ENCODE assay signal across 9 mouse cellular contexts in genomic region chrX:7722691-7723090, GRCm38 (mm10). TPM values are rescaled to one million over a fixed set of nuclear protein-coding genes. Genes with fewer than 3 reads are reported as not detected.
A peak's percentile ranks its signal among the peaks of the same experiment; 100 is the strongest.
DNase-seq lines count a peak whose midpoint lies in the region; ATAC-seq and TF ChIP-seq lines count a peak whose summit lies in the region.
"Had no signal": no experiment of that assay in that cellular context is flagged by ENCODE, and none has a peak within 500 bp of the region (broad histone marks: within the 10 kb centered on the region; RNA-seq: fewer than 3 reads in every experiment).

No protein-coding gene starts in this region.

- intact Hi-C loops in heart, postnatal 25 days (cut with DNase I) = no loop called here

- H3K36me3 ChIP-seq in heart, embryonic 12.5 days = peaks cover 22% of the 10 kb centered on the region
- H3K36me3 ChIP-seq in forebrain, embryonic 12.5 days (replicated peaks) = peaks cover 11% of the 10 kb centered on the region; the same call in 1 of the 2 replicates
- H3K36me3 ChIP-seq in liver, embryonic 14.5 days (replicated peaks; ENCODE audit: control insufficient read depth, insufficient read depth, low read depth) = no peaks in the 10 kb centered on the region

- H3K4me3 ChIP-seq in heart, embryonic 12.5 days = peak overlapping the region; percentile 73
- peak overlapping the region; percentile 52 for H3K4me3 ChIP-seq in forebrain, embryonic 12.5 days (replicated peaks)
- H3K4me3 ChIP-seq in liver, embryonic 14.5 days (ENCODE audit: insufficient read depth in 1 of 2, low read depth in 2 of 2, low read length in 2 of 2) = peak overlapping the region; percentile 65 to 98

- TF ChIP-seq CTCF in liver, embryonic 14.5 days (IDR thresholded peaks at IDR 0.05; ENCODE audit: low read depth) = no peak

- ATAC-seq in heart, embryonic 12.5 days (ENCODE audit: insufficient number of reproducible peaks, low FRiP score) = no peak
- ATAC-seq in forebrain, embryonic 12.5 days (ENCODE audit: low FRiP score) = no peak
- ATAC-seq in liver, embryonic 14.5 days (ENCODE audit: insufficient read depth) = no peak
- no peak for ATAC-seq in erythroid progenitor cell, adult 5-6 weeks (replicated peaks; ENCODE audit: low FRiP score, poor library complexity, severe bottlenecking)

- 17% methylated on average over 4 of the region's 4 CpGs for WGBS in heart, embryonic 12.5 days
- WGBS in forebrain, embryonic 12.5 days = 34% methylated on average over 4 of the region's 4 CpGs
- 13% methylated on average over 4 of the region's 4 CpGs for WGBS in liver, embryonic 14.5 days (ENCODE audit: insufficient replicate concordance)

- H3K27me3 ChIP-seq in heart, embryonic 12.5 days (replicated peaks) = no peaks in the 10 kb centered on the region
- no peaks in the 10 kb centered on the region for H3K27me3 ChIP-seq in forebrain, embryonic 12.5 days
- H3K27me3 ChIP-seq in liver, embryonic 14.5 days (ENCODE audit: control insufficient read depth, insufficient read depth, low read length) = no peaks in the 10 kb centered on the region

- no peak for TF ChIP-seq EP300 in liver, embryonic 14.5 days (IDR thresholded peaks at IDR 0.05; ENCODE audit: low read depth)

- H3K27ac ChIP-seq in heart, embryonic 12.5 days (ENCODE audit: poor library complexity, severe bottlenecking) = peak overlapping the region; percentile 27; the same call in 1 of the 2 replicates
- H3K27ac ChIP-seq in forebrain, embryonic 12.5 days = no peak overlapping the region
- H3K27ac ChIP-seq in liver, embryonic 14.5 days = peak overlapping the region; percentile 74; the same call in 1 of the 2 replicates

- peaks cover 8% of the 10 kb centered on the region for H3K4me1 ChIP-seq in heart, embryonic 12.5 days (replicated peaks)
- H3K4me1 ChIP-seq in forebrain, embryonic 12.5 days = peaks cover 6% of the 10 kb centered on the region; the same call in 1 of the 2 replicates
- H3K4me1 ChIP-seq in liver, embryonic 14.5 days (replicated peaks; ENCODE audit: control insufficient read depth in 2 of 2, insufficient read depth in 2 of 2, low read length in 1 of 2) = peaks cover 0 to 6% of the 10 kb centered on the region in 2 experiments; a peak in 1 of 4 replicates

- H3K9me3 ChIP-seq in heart, embryonic 12.5 days (replicated peaks) = no peaks in the 10 kb centered on the region
- no peaks in the 10 kb centered on the region for H3K9me3 ChIP-seq in forebrain, embryonic 12.5 days
- H3K9me3 ChIP-seq in liver, embryonic 14.5 days (ENCODE audit: control insufficient read depth, low read length) = no peaks in the 10 kb centered on the region

- no peak for DNase-seq in heart, postnatal 25 days (ENCODE audit: low spot score)
- DNase-seq in CD4-positive, CD25-positive, alpha-beta regulatory T cell, adult 2 months (ENCODE audit: low read depth, low spot score) = peak; percentile 24
- no peak for DNase-seq in liver, embryonic 14.5 days (ENCODE audit: low read depth in 3 of 3, low spot score in 3 of 3)
- DNase-seq in adrenal gland, postnatal 36 days = no peak
- no peak for DNase-seq in left cerebral cortex, adult 18-20 months (ENCODE audit: low spot score in 2 of 2)

- peak overlapping the region; percentile 73 for H3K9ac ChIP-seq in heart, embryonic 12.5 days
- peak overlapping the region; percentile 56 for H3K9ac ChIP-seq in forebrain, embryonic 12.5 days
- H3K9ac ChIP-seq in liver, embryonic 14.5 days (replicated peaks) = peak overlapping the region; percentile 76

- peak overlapping the region; percentile 76 for H3K4me2 ChIP-seq in heart, embryonic 12.5 days
- peak overlapping the region; percentile 62 for H3K4me2 ChIP-seq in forebrain, embryonic 12.5 days
- peak overlapping the region; percentile 73 for H3K4me2 ChIP-seq in liver, embryonic 14.5 days (ENCODE audit: low read depth)

RNA-seq across cellular contexts. Expression of gene Gm45208, which starts 0.6 kb away (rescaled TPM):
- polyA plus RNA-seq in heart, embryonic 12.5 days (2016; fragmentation: Nextera tagmentation; extraction: Ambion mirVana) = not detected in 2 replicates
- total RNA-seq in heart, postnatal 25 days (2021) = under 1 TPM in 1 of 2 experiments, not detected in 1; 0.42 TPM
- 0.66 TPM in 1 of 2 replicates, not detected in the other for polyA plus RNA-seq in forebrain, embryonic 12.5 days (2016; fragmentation: Nextera tagmentation; extraction: Ambion mirVana)
- 0.09 and 0.18 TPM in 2 replicates for polyA plus RNA-seq in liver, embryonic 14.5 days (2012; rRNA removed)
- not detected in 2 replicates for polyA plus RNA-seq in liver, embryonic 14.5 days (2014; fragmentation: Nextera tagmentation; extraction: Ambion mirVana)
- total RNA-seq in adrenal gland, postnatal 36 days (2021) = under 1 TPM in 1 of 2 experiments, not detected in 1; 0.43 TPM
- total RNA-seq in left cerebral cortex, adult 18-20 months (2021) = 1 to 10 TPM in 1 of 2 experiments, not detected in 1; 1.6 TPM
- not detected in 2 replicates for total RNA-seq in erythroid progenitor cell, adult 5-6 weeks (2015; ENCODE audit: low replicate concordance)
- not detected in 2 replicates for total RNA-seq in erythroid progenitor cell, adult 5-6 weeks (2017; ENCODE audit: low replicate concordance)
- total RNA-seq: hematopoietic stem cell, adult 5-6 weeks had no signal

RNA-seq across cellular contexts. Expression of gene Praf2, which starts 5.5 kb away (rescaled TPM):
- polyA plus RNA-seq in heart, embryonic 12.5 days (2016; fragmentation: Nextera tagmentation; extraction: Ambion mirVana) = 43.5 and 44.3 TPM in 2 replicates
- total RNA-seq in heart, postnatal 25 days (2021) = 1 to 10 TPM; 6.5 to 6.9 TPM
- polyA plus RNA-seq in forebrain, embryonic 12.5 days (2016; fragmentation: Nextera tagmentation; extraction: Ambion mirVana) = 79.5 and 84.7 TPM in 2 replicates
- polyA plus RNA-seq in liver, embryonic 14.5 days (2012; rRNA removed) = 4.3 and 5.7 TPM in 2 replicates
- polyA plus RNA-seq in liver, embryonic 14.5 days (2014; fragmentation: Nextera tagmentation; extraction: Ambion mirVana) = 4.0 and 6.6 TPM in 2 replicates
- 10 to 100 TPM; 11.5 to 16.3 TPM for total RNA-seq in adrenal gland, postnatal 36 days (2021)
- 10 to 100 TPM; 96.0 to 98.1 TPM for total RNA-seq in left cerebral cortex, adult 18-20 months (2021)
- 1.3 and 2.5 TPM in 2 replicates for total RNA-seq in erythroid progenitor cell, adult 5-6 weeks (2015; ENCODE audit: low replicate concordance)
- total RNA-seq in erythroid progenitor cell, adult 5-6 weeks (2017; ENCODE audit: low replicate concordance) = 2.1 TPM in 1 of 2 replicates, not detected in the other

RNA-seq across cellular contexts. Expression of gene Wdr45, which starts 8.6 kb away (rescaled TPM):
- polyA plus RNA-seq in heart, embryonic 12.5 days (2016; fragmentation: Nextera tagmentation; extraction: Ambion mirVana) = 21.6 and 22.4 TPM in 2 replicates
- 10 to 100 TPM; 34.4 to 44.8 TPM for total RNA-seq in heart, postnatal 25 days (2021)
- 21.1 and 21.2 TPM in 2 replicates for polyA plus RNA-seq in forebrain, embryonic 12.5 days (2016; fragmentation: Nextera tagmentation; extraction: Ambion mirVana)
- polyA plus RNA-seq in liver, embryonic 14.5 days (2012; rRNA removed) = 11.8 and 12.1 TPM in 2 replicates
- 7.5 and 10.0 TPM in 2 replicates for polyA plus RNA-seq in liver, embryonic 14.5 days (2014; fragmentation: Nextera tagmentation; extraction: Ambion mirVana)
- 10 to 100 TPM; 48.7 to 67.5 TPM for total RNA-seq in adrenal gland, postnatal 36 days (2021)
- 10 to 100 TPM; 55.8 to 56.1 TPM for total RNA-seq in left cerebral cortex, adult 18-20 months (2021)
- 42.2 and 59.5 TPM in 2 replicates for total RNA-seq in erythroid progenitor cell, adult 5-6 weeks (2015; ENCODE audit: low replicate concordance)
- 36.0 and 46.8 TPM in 2 replicates for total RNA-seq in erythroid progenitor cell, adult 5-6 weeks (2017; ENCODE audit: low replicate concordance)

RNA-seq across cellular contexts. Expression of gene Gpkow, which starts 25.8 kb away (rescaled TPM):
- 35.5 and 36.4 TPM in 2 replicates for polyA plus RNA-seq in heart, embryonic 12.5 days (2016; fragmentation: Nextera tagmentation; extraction: Ambion mirVana)
- 10 to 100 TPM; 19.5 to 21.3 TPM for total RNA-seq in heart, postnatal 25 days (2021)
- 45.6 and 53.4 TPM in 2 replicates for polyA plus RNA-seq in forebrain, embryonic 12.5 days (2016; fragmentation: Nextera tagmentation; extraction: Ambion mirVana)
- 4.4 and 7.0 TPM in 2 replicates for polyA plus RNA-seq in liver, embryonic 14.5 days (2012; rRNA removed)
- 12.6 and 14.6 TPM in 2 replicates for polyA plus RNA-seq in liver, embryonic 14.5 days (2014; fragmentation: Nextera tagmentation; extraction: Ambion mirVana)
- total RNA-seq in adrenal gland, postnatal 36 days (2021) = 10 to 100 TPM; 49.7 to 66.9 TPM
- total RNA-seq in left cerebral cortex, adult 18-20 months (2021) = 10 to 100 TPM; 33.8 to 34.2 TPM
- 10.5 and 31.9 TPM in 2 replicates for total RNA-seq in erythroid progenitor cell, adult 5-6 weeks (2015; ENCODE audit: low replicate concordance)
- total RNA-seq in erythroid progenitor cell, adult 5-6 weeks (2017; ENCODE audit: low replicate concordance) = 12.6 and 25.0 TPM in 2 replicates

RNA-seq across cellular contexts. Expression of gene Ccdc120, which starts 28.0 kb away (rescaled TPM):
- 6.6 and 8.2 TPM in 2 replicates for polyA plus RNA-seq in heart, embryonic 12.5 days (2016; fragmentation: Nextera tagmentation; extraction: Ambion mirVana)
- total RNA-seq in heart, postnatal 25 days (2021) = 1 to 10 TPM in 1 of 2 experiments, under 1 TPM in 1; 0.91 to 2.0 TPM
- 29.6 and 31.1 TPM in 2 replicates for polyA plus RNA-seq in forebrain, embryonic 12.5 days (2016; fragmentation: Nextera tagmentation; extraction: Ambion mirVana)
- polyA plus RNA-seq in liver, embryonic 14.5 days (2012; rRNA removed) = 1.4 and 2.0 TPM in 2 replicates
- 1.5 and 2.3 TPM in 2 replicates for polyA plus RNA-seq in liver, embryonic 14.5 days (2014; fragmentation: Nextera tagmentation; extraction: Ambion mirVana)
- 1 to 10 TPM; 2.2 to 4.0 TPM for total RNA-seq in adrenal gland, postnatal 36 days (2021)
- 10 to 100 TPM; 26.7 to 29.7 TPM for total RNA-seq in left cerebral cortex, adult 18-20 months (2021)
- total RNA-seq in erythroid progenitor cell, adult 5-6 weeks (2015; ENCODE audit: low replicate concordance) = not detected in 2 replicates
- not detected in 2 replicates for total RNA-seq in erythroid progenitor cell, adult 5-6 weeks (2017; ENCODE audit: low replicate concordance)

Comparison
In these comparisons a context has a peak if more than half of its experiments do, and no peak if none do; other contexts are left out.
1. RNA of gene Praf2, which starts 5.5 kb away (total RNA-seq): 96.0 to 98.1 TPM in left cerebral cortex, adult 18-20 months; 11.5 to 16.3 TPM in adrenal gland, postnatal 36 days, 6.5 to 6.9 TPM in heart, postnatal 25 days and 1.3 to 2.5 TPM in erythroid progenitor cell, adult 5-6 weeks; every median in the first group is over 4 times any median in the second.
2. Peak in every context shown above with its lines, with median percentiles within 50 percentile points of each other: H3K4me2 ChIP-seq, H3K4me3 ChIP-seq and H3K9ac ChIP-seq.